Mouse (Mus musculus) heart, postnatal 25 days (tissue): ENCODE measurements around the gene Trpt1. TPM values are rescaled to one million over a fixed set of nuclear protein-coding genes. Genes with fewer than 3 reads are reported as not detected.

Source experiments
- DNase-seq: peaks from one replicate; pipeline ENCODE4 v3.0.0; 2022; ENCODE audit warnings: low spot score
- intact Hi-C: fragments of 180-260 bp; cut with DNase I; formaldehyde crosslinking; loops from one replicate; pipeline ENCODE4 v1.15.1; 2025
- total RNA-seq, 2 experiments: library from RNA; stranded (reverse); gene quantifications; 2 replicates each; pipeline ENCODE4 v1.2.3; 2021

Gene Trpt1
- total RNA-seq, 2 experiments from 2014 or later: 23.1 to 24.0 TPM

DNA sequence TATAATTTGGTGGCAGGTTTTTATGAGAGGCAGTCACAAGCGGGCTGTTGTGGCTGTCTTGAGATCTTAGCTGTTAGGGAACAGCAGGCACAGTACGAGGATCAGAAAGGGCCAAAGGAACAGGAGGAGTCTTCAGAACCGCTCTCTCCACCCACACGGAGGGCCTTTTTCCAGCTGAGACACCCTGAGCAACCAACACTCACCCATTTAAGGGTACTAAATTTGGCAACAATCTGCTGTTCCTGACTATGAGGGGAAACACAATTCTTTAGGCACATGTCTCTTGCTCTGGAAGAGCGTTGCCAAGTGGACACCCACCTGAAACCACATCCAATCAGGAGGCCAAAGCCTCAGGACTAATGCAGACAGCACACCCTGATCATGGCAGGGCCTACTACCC lies 33.6 kb downstream of the Trpt1 start:
- intact Hi-C loops: no loop called here

DNA sequence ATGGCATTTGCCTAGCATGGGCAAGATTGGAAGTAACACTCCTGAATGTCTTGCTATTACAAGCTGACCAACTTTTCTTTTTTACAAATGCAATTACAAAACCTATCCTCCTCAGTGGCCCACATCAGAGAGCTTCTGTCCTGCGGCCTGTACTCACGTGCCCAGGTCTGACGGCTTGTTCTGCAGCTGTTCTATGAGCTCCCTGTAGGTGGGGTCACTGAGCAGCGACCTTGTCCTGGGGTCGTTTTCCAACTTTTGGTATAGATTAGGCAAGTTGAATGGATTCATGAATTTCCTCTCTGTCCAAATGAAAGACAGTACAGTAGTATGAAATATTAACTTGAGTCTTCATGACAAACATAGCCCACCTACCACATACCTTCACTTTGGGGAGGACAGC lies 38.1 kb downstream of the Trpt1 start:
- no peak for DNase-seq
- intact Hi-C loops: no loop called here

More for the DNA sequence above, 33.6 kb downstream of the Trpt1 start:
- no peak for DNase-seq

DNA sequence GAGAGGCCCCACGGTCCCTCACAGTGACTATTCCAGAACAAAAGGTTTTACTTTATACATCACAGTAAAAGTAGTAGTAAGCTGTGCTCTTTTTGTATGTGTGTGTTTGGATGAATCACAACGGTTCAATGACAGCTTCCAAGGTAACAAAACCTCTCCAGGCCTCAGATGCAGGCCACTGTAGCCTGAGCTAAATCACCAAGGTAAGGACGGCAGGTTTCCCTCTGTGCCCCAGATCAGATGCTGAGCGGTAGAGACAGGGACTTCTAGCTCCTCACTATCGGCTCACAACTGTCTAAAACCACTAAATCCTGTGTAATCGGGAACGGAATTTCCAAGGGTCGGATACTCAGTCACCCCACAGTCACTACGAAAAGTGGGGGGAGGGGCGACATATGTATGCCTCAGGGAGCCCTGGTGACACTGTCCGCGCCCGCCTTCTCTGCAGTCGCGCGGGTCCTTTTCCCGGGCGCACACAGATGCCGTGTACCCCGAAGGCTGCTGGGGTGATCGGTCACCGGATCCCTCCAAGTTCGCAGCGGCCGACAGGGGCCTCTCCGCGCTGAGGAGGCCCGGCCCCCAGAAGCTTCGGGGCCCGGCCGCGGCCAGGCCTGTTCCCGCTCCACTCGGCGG lies 43.3 kb downstream of the Trpt1 start:
- intact Hi-C loops: loop anchor here (5.0 kb wide), 1 partner anchor 42 kb away; the partner anchor contains the start of genes Nudt22 and Trpt1
- DNase-seq: no peak

DNA sequence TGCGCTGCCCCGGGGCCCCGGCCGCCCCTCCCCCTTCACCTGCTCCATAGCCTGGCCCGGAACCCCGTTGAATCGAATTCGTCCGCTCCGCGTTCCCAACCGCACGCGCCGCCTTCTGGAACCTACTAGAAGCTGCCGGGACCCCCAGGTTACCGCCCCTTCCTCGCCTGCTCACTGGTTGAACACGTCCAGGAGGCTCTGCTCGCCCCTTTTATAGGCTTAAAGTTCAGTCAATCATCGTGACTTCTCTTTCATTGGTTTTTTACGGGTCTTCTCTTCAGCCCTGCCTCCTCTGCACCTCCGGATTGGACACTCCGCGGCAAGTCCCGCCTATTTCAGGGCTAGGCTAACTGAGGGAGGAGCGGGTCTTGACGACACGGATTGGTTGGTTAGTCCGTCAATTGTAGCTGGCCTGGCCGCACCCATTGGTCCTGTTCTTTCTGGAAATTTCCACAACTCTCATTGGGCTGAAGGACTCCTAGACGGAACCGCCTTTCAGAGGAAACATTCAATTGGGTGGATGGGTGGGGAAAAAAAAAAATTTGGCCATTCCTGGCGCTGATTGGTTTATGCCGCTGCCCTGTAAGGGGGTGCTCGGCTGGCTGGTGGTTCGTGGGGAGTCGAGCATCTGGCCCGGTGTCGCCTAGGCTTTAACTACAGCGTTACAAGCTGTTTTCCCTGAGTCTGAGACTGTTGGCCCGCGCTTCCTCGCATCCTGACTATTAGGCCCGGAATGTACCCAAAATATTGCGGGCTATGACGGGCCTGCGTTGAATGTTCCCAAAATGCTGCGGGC lies 44.1 kb downstream of the Trpt1 start, which contains the start of gene Stip1:
Stip1 (minus strand) TSS at position 127 of the 796 bp plus-strand sequence.
- peak; percentile 100 for DNase-seq

DNA sequence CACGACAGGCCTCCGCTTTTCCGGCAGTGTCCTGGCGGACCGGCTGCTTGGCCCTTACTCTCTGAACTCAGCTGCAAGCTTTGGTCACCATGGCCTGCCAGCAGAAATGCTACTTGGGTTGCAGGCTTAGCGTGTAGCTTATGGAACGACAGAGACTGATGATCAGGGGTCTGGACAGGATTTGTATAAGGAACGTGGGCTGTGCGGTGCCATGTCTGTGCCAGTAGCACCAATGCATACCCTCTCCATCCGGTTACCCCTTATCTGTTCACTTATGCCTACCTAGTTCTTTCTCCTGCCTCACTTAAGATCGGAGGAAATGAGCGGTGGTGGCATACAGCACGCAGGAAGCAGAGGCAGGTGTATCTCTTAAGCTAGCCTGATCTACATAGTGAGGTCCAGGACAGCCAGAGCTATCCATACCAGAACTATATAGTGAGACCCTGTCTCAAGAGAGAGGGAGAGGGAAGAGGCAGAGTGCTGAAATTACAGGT lies 44.8 kb downstream of the Trpt1 start:
- intact Hi-C loops: no loop called here
- no peak for DNase-seq

More for the DNA sequence above, 44.1 kb downstream of the Trpt1 start, which contains the start of gene Stip1:
- intact Hi-C loops: loop anchor here (5.0 kb wide), 1 partner anchor 43 kb away; the partner anchor contains the start of genes Nudt22 and Trpt1

DNA sequence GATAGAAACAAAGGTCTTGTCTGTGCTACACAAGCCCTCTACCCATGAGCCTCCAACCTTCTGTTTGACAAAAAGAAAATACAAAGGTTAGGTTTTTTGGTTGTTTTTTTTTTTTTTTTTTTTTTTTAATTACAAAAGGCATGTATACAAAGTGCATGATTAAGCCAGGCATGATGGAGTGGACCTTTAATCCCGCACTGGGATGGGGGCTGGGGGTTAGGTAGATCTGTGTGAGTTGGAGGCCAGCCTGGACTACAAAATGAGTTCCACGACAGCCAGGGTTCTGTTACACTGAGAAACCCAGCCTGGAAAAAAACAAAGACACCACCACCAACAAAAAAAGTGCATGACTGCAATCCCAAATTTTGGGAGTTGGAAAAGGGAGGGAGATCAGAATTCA lies 45.2 kb downstream of the Trpt1 start:
- intact Hi-C loops: no loop called here
- no peak for DNase-seq

DNA sequence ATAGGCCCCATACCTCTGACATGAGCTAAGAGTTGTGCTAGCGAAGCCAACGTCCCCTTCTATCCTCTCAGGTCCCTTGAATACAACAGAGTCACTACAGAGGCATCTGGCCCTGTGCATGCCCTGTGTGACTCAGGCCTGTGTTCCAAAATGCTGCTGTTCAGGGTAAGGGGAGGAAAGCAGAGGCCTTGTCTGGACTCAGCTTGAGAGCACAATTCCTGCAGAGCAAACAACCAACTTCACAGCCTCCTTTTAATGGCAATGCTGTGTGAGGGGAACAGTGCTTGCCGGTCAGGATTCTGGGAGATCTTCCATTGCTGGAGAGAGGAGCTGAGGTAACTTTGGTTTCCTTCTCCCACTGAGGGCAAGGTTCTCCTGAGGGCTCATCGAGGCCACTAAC lies 48.3 kb downstream of the Trpt1 start:
- DNase-seq: no peak
- intact Hi-C loops: no loop called here

DNA sequence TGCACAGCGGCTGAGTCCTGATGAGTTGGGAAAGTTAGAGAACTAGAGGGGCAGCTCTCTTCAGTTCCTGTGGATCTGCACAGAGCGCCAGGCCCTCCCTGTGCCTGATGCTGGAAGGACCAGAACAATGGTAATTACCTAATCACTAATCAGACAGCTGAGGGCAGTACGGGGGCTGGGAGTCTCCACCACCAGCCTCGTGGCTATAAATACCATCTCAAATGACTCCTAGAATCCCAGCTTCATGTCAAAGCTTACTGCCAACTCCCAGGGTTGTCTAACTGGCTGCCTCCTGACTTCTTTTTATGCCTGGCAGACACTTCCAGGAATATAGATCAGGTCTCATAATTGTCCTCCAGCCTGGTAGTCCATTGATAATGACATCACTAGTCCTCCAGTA lies 48.8 kb downstream of the Trpt1 start:
- intact Hi-C loops: no loop called here
- DNase-seq: no peak

Other genes starting within 250 kb of the Trpt1 start
- 10 to 100 TPM; 17.2 to 19.0 TPM for gene Rps6ka4, start 155.5 kb upstream of the Trpt1 start, total RNA-seq
- under 1 TPM; 0.55 to 0.73 TPM for gene Ccdc88b, start 137.9 kb upstream of the Trpt1 start, total RNA-seq
- 10 to 100 TPM; 29.2 to 32.6 TPM for gene Trmt112, start 86.4 kb upstream of the Trpt1 start, total RNA-seq
- gene Prdx5, start 86.0 kb upstream of the Trpt1 start, total RNA-seq: 100 to 1,000 TPM; 722 to 748 TPM
- 100 to 1,000 TPM; 146 to 156 TPM for gene Esrra, start 74.3 kb upstream of the Trpt1 start, total RNA-seq
- not detected for gene Catsperz, start 70.8 kb upstream of the Trpt1 start, total RNA-seq
- under 1 TPM; 0.20 to 0.36 TPM for gene Kcnk4, start 61.6 kb upstream of the Trpt1 start, total RNA-seq
- 10 to 100 TPM; 24.4 to 27.3 TPM for gene Bad, start 54.3 kb upstream of the Trpt1 start, total RNA-seq
- 10 to 100 TPM; 35.0 to 38.8 TPM for gene Gpr137, start 53.7 kb upstream of the Trpt1 start, total RNA-seq
- gene Ppp1r14b, start 21.2 kb upstream of the Trpt1 start, total RNA-seq: 100 to 1,000 TPM in 1 of 2 experiments, 10 to 100 TPM in 1; 83.5 to 112 TPM
- 10 to 100 TPM; 15.6 to 17.7 TPM for gene Plcb3, start 19.7 kb upstream of the Trpt1 start, total RNA-seq
- gene Fkbp2, start 15.6 kb upstream of the Trpt1 start, total RNA-seq: 10 to 100 TPM; 16.5 to 22.2 TPM
- 100 to 1,000 TPM; 410 to 431 TPM for gene Vegfb, start 8.5 kb upstream of the Trpt1 start, total RNA-seq
- gene Dnajc4, start 3.6 kb upstream of the Trpt1 start, total RNA-seq: 10 to 100 TPM; 48.2 to 56.1 TPM
- 10 to 100 TPM; 26.9 to 27.9 TPM for gene Nudt22, start within 50 bp of the Trpt1 start, total RNA-seq
- 1 to 10 TPM; 4.4 to 4.7 TPM for gene Fermt3, start 23.3 kb downstream of the Trpt1 start, total RNA-seq
- 100 to 1,000 TPM; 110 to 129 TPM for gene Stip1, start 43.8 kb downstream of the Trpt1 start, total RNA-seq
- 100 to 1,000 TPM; 240 to 243 TPM for gene Macrod1, start 60.7 kb downstream of the Trpt1 start, total RNA-seq
- 1 to 10 TPM; 1.1 to 1.4 TPM for gene Flrt1, start 109.6 kb downstream of the Trpt1 start, total RNA-seq
- 10 to 100 TPM; 74.7 to 82.3 TPM for gene Otub1, start 210.2 kb downstream of the Trpt1 start, total RNA-seq
- gene Cox8a, start 221.5 kb downstream of the Trpt1 start, total RNA-seq: 100 to 1,000 TPM; 407 to 462 TPM
- 10 to 100 TPM; 14.4 to 17.7 TPM for gene Naa40, start 245.1 kb downstream of the Trpt1 start, total RNA-seq